Mouse (Mus musculus) small intestine, adult 2 months (tissue): ENCODE data around the gene Ppp1r32. TPM values are rescaled to one million over a fixed set of nuclear protein-coding genes. Genes with fewer than 3 reads are reported as not detected.

ENCODE experiments used
- H3K27ac ChIP-seq: fragments of 200-500 bp; 2 replicates; pipeline ENCODE4 v1.5.1; 2012; ENCODE audit warnings: low read depth, low read length, control low read depth, inconsistent platforms; ENCODE audit not compliant: insufficient read depth
- H3K27me3 ChIP-seq: fragments of 200-500 bp; 2 replicates; pipeline ENCODE4 v1.6.1; 2012; ENCODE audit warnings: mild to moderate bottlenecking, moderate library complexity, low read length, inconsistent platforms; ENCODE audit not compliant: control insufficient read depth, insufficient read depth
- H3K36me3 ChIP-seq: fragments of 200-500 bp; 2 replicates; pipeline ENCODE4 v1.6.1; 2012; ENCODE audit warnings: mild to moderate bottlenecking, low read length, control low read depth, inconsistent platforms; ENCODE audit not compliant: control insufficient read depth, insufficient read depth
- H3K4me1 ChIP-seq: fragments of 200-500 bp; 2 replicates; pipeline ENCODE4 v1.6.1; 2012; ENCODE audit warnings: low read length, inconsistent platforms, mixed read lengths; ENCODE audit not compliant: control insufficient read depth, insufficient read depth, insufficient read length
- H3K4me3 ChIP-seq: fragments of 200-500 bp; 2 replicates; pipeline ENCODE4 v1.5.1; 2012; ENCODE audit warnings: low read depth, mild to moderate bottlenecking, control low read depth, inconsistent platforms, low read length, moderate library complexity
- CTCF ChIP-seq: fragments of 200-500 bp; IDR thresholded peaks from 2 replicates; pipeline ENCODE4 v1.5.1; 2012; ENCODE audit warnings: low read depth, mild to moderate bottlenecking, control low read depth, inconsistent platforms, low read length, moderate library complexity, mixed read lengths; ENCODE audit not compliant: insufficient replicate concordance, insufficient read length; ENCODE audit errors: extremely low read depth
- POLR2A ChIP-seq: fragments of 200-500 bp; IDR thresholded peaks from 2 replicates; pipeline ENCODE4 v1.6.1; 2012; ENCODE audit warnings: low read depth, mild to moderate bottlenecking, control low read depth, inconsistent platforms, low read length, moderate library complexity
- WGBS: fragments of 180-500 bp; shearing (Covaris S2); methylation state at CpG from one replicate; pipeline ENCODE4 v1.1.7; 2018; 5-methylcytosine and 5-hydroxymethylcytosine counted together
- polyA plus RNA-seq: library from polyadenylated mRNA; depleted of rRNA; stranded (reverse); fragments of >200 nt; gene quantifications from 2 replicates; pipeline ENCODE4 v1.2.3, GENCODE M21; 2012

Gene Ppp1r32
- polyA plus RNA-seq, 1 experiment, result 0.87 TPM

DNA sequence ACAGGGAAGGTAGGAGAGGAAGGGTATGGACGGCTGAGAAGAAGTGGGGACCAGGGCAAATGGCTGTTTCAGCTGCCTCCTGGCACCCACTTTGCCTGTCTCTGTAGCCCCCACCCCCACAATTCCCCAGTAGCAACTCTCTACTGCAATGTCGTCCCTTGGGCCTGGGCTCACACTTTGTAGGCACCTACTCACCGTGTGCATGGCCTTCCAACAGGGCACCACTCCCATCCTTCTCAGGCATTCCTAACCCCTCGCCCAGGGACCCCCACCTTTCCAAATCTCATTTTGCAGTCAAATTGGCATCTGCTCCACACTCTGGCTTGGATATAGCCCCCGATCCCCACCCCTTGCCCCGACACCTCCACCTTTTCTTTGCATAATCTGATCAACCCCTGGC, 33.5 kb downstream of the Ppp1r32 start:
- no peak for TF ChIP-seq CTCF
- no peak for TF ChIP-seq POLR2A
- H3K4me3 ChIP-seq, result no peak overlapping the region
- H3K27me3 ChIP-seq, result no peaks in the 10 kb centered on the region
- no peaks in the 10 kb centered on the region for H3K36me3 ChIP-seq
- no peaks in the 10 kb centered on the region for H3K4me1 ChIP-seq
- 70% methylated on average over 6 of the region's 6 CpGs for WGBS
- no peak overlapping the region for H3K27ac ChIP-seq

- Histone ChIP-seq H3K36me3 (no peaks in the 10 kb centered on the region), H3K27me3 (no peaks in the 10 kb centered on the region), H3K4me3 (no peak overlapping the region), H3K27ac (no peak overlapping the region), H3K4me1 (no peaks in the 10 kb centered on the region)
- TF ChIP-seq POLR2A, result no peak
- no peak for TF ChIP-seq CTCF
- 88% methylated on average over 7 of the region's 7 CpGs for WGBS
Observed at GRCm38 (mm10) chr19:10448275-10448674, 34.5 kb downstream of the Ppp1r32 start.

DNA sequence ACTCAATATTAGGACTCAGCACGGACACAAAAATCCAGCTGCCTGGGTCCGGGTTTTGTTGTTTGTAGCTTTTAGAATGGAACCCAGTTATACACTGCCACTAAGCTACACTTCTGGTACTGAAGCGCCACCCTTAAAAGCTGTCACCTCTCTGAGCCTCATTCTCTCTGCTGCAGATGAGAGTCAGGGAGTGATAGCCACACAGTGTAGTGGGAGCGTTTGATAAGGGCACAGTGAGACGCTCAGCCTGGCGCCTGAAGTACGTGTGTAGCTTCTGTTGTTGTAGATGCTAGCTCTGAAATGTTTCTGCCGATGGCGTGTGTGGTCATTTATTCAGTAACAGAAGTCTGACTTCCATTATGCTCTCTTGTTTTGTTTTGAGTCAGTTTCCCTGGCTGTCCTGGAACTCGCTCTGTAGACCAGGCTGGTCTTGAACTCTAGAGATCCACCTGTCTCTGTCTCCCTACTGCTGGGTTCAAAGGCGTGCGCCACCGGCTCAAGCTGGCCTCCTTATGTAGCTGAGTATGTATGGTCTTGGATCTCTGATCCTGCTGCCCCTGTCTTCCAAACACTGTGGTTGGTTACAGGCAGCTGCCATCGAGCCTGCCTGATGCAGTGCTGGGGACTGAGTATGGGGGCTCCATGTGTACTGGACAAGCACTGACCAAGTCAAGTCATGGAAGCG, 37.9 kb downstream of the Ppp1r32 start:
- no peaks in the 10 kb centered on the region for H3K27me3 ChIP-seq

DNA sequence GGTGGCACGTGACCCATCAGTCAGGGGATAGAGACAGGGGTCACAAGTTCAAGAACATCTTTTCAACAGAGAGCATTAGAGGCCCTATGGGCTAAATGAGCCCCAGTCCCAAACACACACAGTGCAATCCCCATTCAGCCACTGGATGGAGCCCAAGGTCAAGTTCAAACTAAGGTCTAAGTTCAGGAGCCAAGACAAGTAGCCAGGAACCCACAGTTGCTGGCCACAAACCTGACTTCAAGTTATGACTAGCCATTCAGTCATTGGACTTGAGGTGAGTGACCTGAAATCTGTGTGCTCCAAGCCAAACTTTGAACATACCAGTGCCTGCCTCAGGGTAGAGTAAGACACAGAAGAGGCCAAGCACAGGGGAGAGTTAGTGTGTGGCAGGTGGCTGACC, 45.2 kb downstream of the Ppp1r32 start:
- TF ChIP-seq CTCF, result peak; percentile 29; the same call in 1 of the 2 replicates
- TF ChIP-seq POLR2A, result no peak
- Histone ChIP-seq H3K27me3 (no peaks in the 10 kb centered on the region), H3K27ac (no peak overlapping the region), H3K4me3 (no peak overlapping the region), H3K4me1 (no peaks in the 10 kb centered on the region), H3K36me3 (no peaks in the 10 kb centered on the region)
- 38% methylated on average over 1 of the region's 1 CpGs for WGBS

More for the DNA sequence above, 37.9 kb downstream of the Ppp1r32 start:
- Histone ChIP-seq H3K27ac (no peak overlapping the region), H3K4me1 (no peaks in the 10 kb centered on the region), H3K4me3 (no peak overlapping the region), H3K36me3 (no peaks in the 10 kb centered on the region)
- 88% methylated on average over 15 of the region's 15 CpGs for WGBS
- no peak for TF ChIP-seq POLR2A
- TF ChIP-seq CTCF, result no peak

- H3K27me3 ChIP-seq, result no peaks in the 10 kb centered on the region
- H3K36me3 ChIP-seq, result no peaks in the 10 kb centered on the region
- 12% methylated on average over 1 of the region's 1 CpGs for WGBS
- no peak overlapping the region for H3K4me3 ChIP-seq
- H3K27ac ChIP-seq, result no peak overlapping the region
- no peak for TF ChIP-seq CTCF
- TF ChIP-seq POLR2A, result no peak
- no peaks in the 10 kb centered on the region for H3K4me1 ChIP-seq
Observed at GRCm38 (mm10) chr19:10436726-10437125, 46.0 kb downstream of the Ppp1r32 start.

DNA sequence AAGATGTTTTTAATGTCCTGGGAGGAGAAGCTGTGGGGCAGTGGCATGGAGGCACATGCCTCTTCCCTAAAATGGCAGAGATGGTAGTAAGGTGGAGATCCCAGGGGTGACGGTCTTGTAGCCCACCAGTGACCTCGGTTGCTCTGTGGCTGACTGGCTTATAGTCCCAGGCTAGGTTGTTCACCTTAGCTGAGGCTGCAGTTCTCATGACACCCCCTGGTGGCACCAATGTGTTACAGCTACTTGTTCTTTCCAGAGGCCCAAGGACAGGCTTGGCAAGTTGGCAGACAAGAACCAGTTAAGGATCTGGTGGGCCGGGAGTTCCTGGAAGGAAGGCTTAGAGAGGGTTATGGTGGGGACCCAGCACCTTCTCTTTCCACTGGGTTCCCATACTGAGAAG, 46.8 kb downstream of the Ppp1r32 start:
- peak; percentile 76; the same call in 1 of the 2 replicates for TF ChIP-seq CTCF
- TF ChIP-seq POLR2A, result no peak
- Histone ChIP-seq H3K36me3 (no peaks in the 10 kb centered on the region), H3K4me3 (no peak overlapping the region), H3K27me3 (no peaks in the 10 kb centered on the region), H3K27ac (no peak overlapping the region), H3K4me1 (no peaks in the 10 kb centered on the region)
- 18% methylated on average over 3 of the region's 3 CpGs for WGBS

- Histone ChIP-seq H3K36me3 (no peaks in the 10 kb centered on the region), H3K4me1 (no peaks in the 10 kb centered on the region), H3K27ac (no peak overlapping the region), H3K27me3 (no peaks in the 10 kb centered on the region), H3K4me3 (no peak overlapping the region)
- WGBS, result 24% methylated on average over 6 of the region's 6 CpGs
- TF ChIP-seq CTCF (no peak), POLR2A (0 out of 2 replicates have a peak, but pooled peaks have one; percentile 11)
Observed at GRCm38 (mm10) chr19:10434927-10435326, 47.8 kb downstream of the Ppp1r32 start.
